Mouse (Mus musculus) stomach, postnatal 0 days (tissue): ENCODE results near the gene Negr1. TPM values are rescaled to one million over a fixed set of nuclear protein-coding genes. Genes with fewer than 3 reads are reported as not detected.

Experiments used
- ATAC-seq: fragments of 200-750 bp; cut with Nextera tagmentation; 2 replicates; pipeline ENCODE4 v1.8.0; 2017; ENCODE audit not compliant: low FRiP score, low TSS enrichment
- DNase-seq: peaks from one replicate; pipeline ENCODE4 v3.0.0-alpha.2; 2016; ENCODE audit warnings: low spot score
- H3K27ac ChIP-seq: fragments of 300-500 bp; sonication (generic); replicated peaks from 2 replicates; pipeline ENCODE4 v1.5.1; 2014; ENCODE audit warnings: mild to moderate bottlenecking, control low read depth
- H3K27me3 ChIP-seq: fragments of 300-500 bp; sonication (generic); 2 replicates; pipeline ENCODE4 v1.6.1; 2014; ENCODE audit warnings: low read length; ENCODE audit not compliant: control insufficient read depth, insufficient read depth
- H3K36me3 ChIP-seq: fragments of 300-500 bp; sonication (generic); 2 replicates; pipeline ENCODE4 v1.6.1; 2014; ENCODE audit warnings: low read length, mixed read lengths; ENCODE audit not compliant: control insufficient read depth, insufficient read depth
- H3K4me1 ChIP-seq: fragments of 300-500 bp; sonication (generic); replicated peaks from 2 replicates; pipeline ENCODE4 v1.6.1; 2014; ENCODE audit warnings: antibody characterized with exemption; ENCODE audit not compliant: control insufficient read depth, insufficient read depth
- H3K4me2 ChIP-seq: fragments of 300-500 bp; sonication (generic); replicated peaks from 2 replicates; pipeline ENCODE4 v1.6.1; 2014; ENCODE audit warnings: low read depth, mild to moderate bottlenecking, control low read depth, moderate library complexity
- H3K4me3 ChIP-seq: fragments of 300-500 bp; sonication (generic); 2 replicates; pipeline ENCODE4 v1.5.1; 2014; ENCODE audit warnings: low read depth, low read length, control low read depth
- H3K9ac ChIP-seq: fragments of 300-500 bp; sonication (generic); 2 replicates; pipeline ENCODE4 v1.6.1; 2014; ENCODE audit warnings: mild to moderate bottlenecking, low read length, control low read depth, mixed read lengths
- H3K9me3 ChIP-seq: fragments of 300-500 bp; sonication (generic); 2 replicates; pipeline ENCODE4 v1.6.1; 2016; ENCODE audit warnings: low read length; ENCODE audit not compliant: control insufficient read depth
- CTCF ChIP-seq: IDR thresholded peaks from 2 replicates; pipeline ENCODE4 v1.5.1; 2016; ENCODE audit warnings: antibody characterized with exemption, low read depth, mild to moderate bottlenecking, moderate library complexity
- EP300 ChIP-seq: optimal IDR thresholded peaks from 2 replicates; pipeline ENCODE3; 2016; ENCODE audit warnings: antibody characterized with exemption
- WGBS: fragments of 180-500 bp; shearing (Covaris S2); extraction: QIAGEN DNeasy Blood & Tissue Kit; methylation state at CpG from one replicate; pipeline ENCODE4 v1.1.7; 2014; 5-methylcytosine and 5-hydroxymethylcytosine counted together
- polyA plus RNA-seq: library from polyadenylated mRNA; unstranded; fragments of >200 nt; fragmentation: Nextera tagmentation; extraction: Ambion mirVana; gene quantifications from 2 replicates; pipeline ENCODE4 v1.2.1, GENCODE M21; 2015

Negr1 gene
- polyA plus RNA-seq, 1 experiment from 2014 or later, result 1.5 TPM

DNA sequence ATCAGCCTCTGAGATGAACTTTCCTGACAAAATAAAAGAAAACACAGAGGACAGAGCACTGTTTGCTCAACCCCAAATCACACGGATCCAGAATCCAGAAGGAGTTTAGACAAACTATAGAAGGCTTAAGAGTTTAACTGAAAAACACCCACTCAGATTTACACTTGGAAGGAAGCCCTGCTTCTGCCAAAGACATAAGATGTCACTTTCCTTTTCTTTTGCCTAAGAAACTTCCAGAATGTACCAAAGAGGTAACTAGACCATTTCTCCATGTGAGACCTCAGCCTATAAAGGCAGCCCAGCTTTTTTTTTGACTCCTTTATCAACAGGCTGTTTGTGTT is 518.3 kb downstream of the Negr1 start:
- DNase-seq (no peak), ATAC-seq (no peak)
- Histone ChIP-seq H3K4me1 (no peaks in the 10 kb centered on the region), H3K4me3 (no peak overlapping the region), H3K27ac (no peak overlapping the region), H3K36me3 (no peaks in the 10 kb centered on the region), H3K9me3 (no peaks in the 10 kb centered on the region), H3K9ac (no peak overlapping the region), H3K27me3 (no peaks in the 10 kb centered on the region), H3K4me2 (no peak overlapping the region)
- WGBS, result 22% methylated on average over 1 of the region's 1 CpGs
- TF ChIP-seq CTCF, result no peak

DNA sequence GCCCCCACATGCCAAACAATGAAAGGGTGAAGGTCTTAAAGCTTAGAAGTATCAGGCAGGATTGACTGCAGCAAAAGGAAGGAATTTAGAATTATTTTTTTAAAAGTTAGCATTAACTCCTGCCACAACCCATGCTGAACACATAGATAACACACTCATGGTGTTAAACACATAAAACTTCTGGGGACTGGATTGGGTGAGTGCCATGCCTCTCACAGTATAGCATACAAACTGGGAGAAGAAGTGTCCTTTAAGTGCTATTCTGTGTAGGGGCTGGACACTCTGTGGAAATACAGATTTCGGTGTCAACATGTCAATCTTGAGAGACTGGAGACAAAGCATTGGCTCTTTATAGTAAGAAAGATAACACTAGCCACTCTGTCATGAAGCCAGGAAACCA is 519.0 kb downstream of the Negr1 start:
- H3K27me3 ChIP-seq, result no peaks in the 10 kb centered on the region
- H3K4me1 ChIP-seq, result no peaks in the 10 kb centered on the region
- H3K9ac ChIP-seq, result no peak overlapping the region
- ATAC-seq (no peak), DNase-seq (no peak)
- no peak overlapping the region for H3K4me3 ChIP-seq
- H3K36me3 ChIP-seq, result no peaks in the 10 kb centered on the region
- H3K4me2 ChIP-seq, result no peak overlapping the region
- WGBS, result 85% methylated on average over 1 of the region's 1 CpGs
- TF ChIP-seq EP300 (no peak), CTCF (no peak)
- H3K27ac ChIP-seq, result no peak overlapping the region
- H3K9me3 ChIP-seq, result no peaks in the 10 kb centered on the region

DNA sequence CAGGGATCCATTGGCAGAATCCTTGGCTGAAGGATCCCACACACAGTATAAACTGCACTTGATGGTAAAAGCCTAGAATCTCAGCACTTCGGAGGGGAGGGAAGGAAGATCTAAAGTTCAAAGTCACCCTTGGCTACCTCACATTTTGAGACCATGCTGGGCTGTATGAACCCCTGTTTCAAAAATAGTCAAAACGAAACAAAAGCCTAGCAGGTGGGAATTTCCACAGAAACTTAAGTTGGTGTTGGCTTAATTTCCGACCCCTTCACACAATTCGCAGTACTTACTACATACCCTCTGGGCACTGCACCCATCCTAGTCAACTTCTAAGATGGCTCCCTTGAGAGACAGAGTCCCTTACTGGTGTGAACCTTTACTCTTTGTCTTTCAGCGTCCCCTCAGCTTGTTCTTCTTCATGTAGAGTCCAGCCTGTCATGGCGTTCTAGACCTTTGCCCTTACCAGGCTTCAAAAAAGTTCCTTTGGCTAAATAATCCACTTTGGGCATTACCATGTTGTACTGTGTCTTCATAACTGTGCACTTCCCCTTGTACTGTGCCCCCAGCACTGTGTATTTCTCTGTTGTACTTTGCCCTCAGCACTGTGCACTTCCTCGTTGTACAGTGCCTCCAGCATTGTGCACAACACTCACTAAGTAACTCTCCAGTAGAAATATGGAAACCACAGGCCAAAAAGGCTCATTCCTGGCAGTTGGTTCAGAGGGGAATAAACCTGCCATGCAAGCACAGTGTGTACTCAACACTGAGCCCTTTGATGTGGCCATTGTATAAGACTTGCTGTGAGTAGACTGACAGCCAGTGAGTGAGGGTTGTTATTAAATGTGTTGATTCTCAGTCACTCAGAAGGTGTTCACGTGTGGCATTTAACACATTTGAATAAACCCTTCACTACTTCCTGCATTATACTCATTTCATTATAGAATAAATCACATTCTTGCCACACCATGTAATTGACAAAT is 521.5 kb downstream of the Negr1 start:
- no peaks in the 10 kb centered on the region for H3K4me1 ChIP-seq
- ATAC-seq, result peak; percentile 89
- H3K27ac ChIP-seq, result no peak overlapping the region
- H3K4me2 ChIP-seq, result no peak overlapping the region
- no peaks in the 10 kb centered on the region for H3K36me3 ChIP-seq
- DNase-seq, result peak; percentile 21
- no peak for TF ChIP-seq EP300
- no peak for TF ChIP-seq CTCF
- H3K9me3 ChIP-seq, result no peaks in the 10 kb centered on the region
- H3K27me3 ChIP-seq, result no peaks in the 10 kb centered on the region
- H3K9ac ChIP-seq, result no peak overlapping the region
- no peak overlapping the region for H3K4me3 ChIP-seq
- 72% methylated on average over 8 of the region's 8 CpGs for WGBS

DNA sequence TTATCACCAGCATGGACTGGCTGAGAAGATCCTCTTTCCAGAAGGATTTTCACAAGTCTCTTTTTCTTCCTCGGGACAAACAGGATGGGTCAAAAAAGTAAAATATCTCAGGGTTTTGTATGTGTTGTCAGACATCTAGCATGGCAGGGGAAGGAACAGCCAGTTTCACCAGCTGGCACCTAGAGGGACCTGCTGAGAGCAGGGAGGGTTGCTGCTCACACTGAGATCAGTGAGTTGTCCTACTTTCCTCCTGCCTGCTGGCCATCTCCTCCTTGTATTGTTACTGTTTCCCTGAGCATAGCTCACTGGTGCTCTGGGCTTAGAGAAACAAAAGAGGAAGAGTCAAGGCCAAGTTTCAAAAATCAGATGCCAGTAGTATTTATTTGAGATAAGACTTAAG is 523.6 kb downstream of the Negr1 start:
- Histone ChIP-seq H3K36me3 (no peaks in the 10 kb centered on the region), H3K4me3 (no peak overlapping the region), H3K27ac (no peak overlapping the region), H3K9me3 (no peaks in the 10 kb centered on the region), H3K9ac (no peak overlapping the region), H3K4me1 (no peaks in the 10 kb centered on the region), H3K27me3 (no peaks in the 10 kb centered on the region), H3K4me2 (no peak overlapping the region)
- no peak for TF ChIP-seq CTCF
- TF ChIP-seq EP300, result no peak
- 77% methylated on average over 1 of the region's 1 CpGs for WGBS
- no peak for DNase-seq
- ATAC-seq, result no peak

DNA sequence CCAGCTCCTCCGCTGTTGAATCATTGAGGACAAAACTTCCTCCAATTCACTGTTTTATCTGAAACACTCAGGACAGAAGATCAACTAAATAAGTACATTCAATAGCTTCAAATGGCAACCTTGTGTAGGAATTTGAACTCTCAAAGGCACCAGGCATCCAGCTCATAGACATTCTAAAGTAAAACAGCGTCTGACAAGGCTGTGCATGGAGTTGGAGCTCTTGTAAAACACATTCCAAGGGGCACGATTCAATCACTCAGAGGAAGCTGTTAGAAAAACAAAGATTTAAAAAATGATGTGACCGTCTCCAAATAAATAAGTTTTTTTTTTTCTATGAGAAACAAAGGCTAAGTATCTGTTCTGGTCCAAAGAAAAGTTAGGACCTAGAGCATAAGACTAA is 528.5 kb downstream of the Negr1 start:
- Histone ChIP-seq H3K4me3 (no peak overlapping the region), H3K9ac (no peak overlapping the region), H3K9me3 (no peaks in the 10 kb centered on the region), H3K4me1 (no peaks in the 10 kb centered on the region), H3K36me3 (no peaks in the 10 kb centered on the region), H3K27ac (no peak overlapping the region), H3K4me2 (no peak overlapping the region), H3K27me3 (no peaks in the 10 kb centered on the region)
- TF ChIP-seq EP300, result no peak
- TF ChIP-seq CTCF, result no peak
- ATAC-seq (no peak), DNase-seq (no peak)
- 47% methylated on average over 4 of the region's 4 CpGs for WGBS

DNA sequence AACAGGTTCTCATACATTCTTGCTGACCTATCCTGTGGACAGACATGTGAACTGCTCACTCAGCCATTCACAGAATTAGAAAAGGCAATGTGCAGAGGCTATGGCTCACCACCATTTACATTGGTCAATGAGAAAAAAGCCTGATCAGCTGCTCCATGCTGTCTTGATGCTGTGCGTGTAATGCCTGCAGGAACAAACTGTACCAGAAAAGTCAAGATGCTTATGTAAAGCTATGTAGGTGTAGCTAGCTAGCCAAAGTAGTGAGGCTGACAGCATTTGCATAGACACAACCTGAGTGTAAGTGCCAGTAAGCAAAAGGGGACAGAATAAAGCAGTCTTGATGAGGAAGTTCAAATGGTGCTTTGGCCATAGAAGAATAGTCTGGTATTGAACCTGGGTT is 534.7 kb downstream of the Negr1 start:
- WGBS, result 100% methylated on average over 1 of the region's 1 CpGs
- DNase-seq (no peak), ATAC-seq (no peak)
- Histone ChIP-seq H3K4me2 (no peak overlapping the region), H3K9me3 (no peaks in the 10 kb centered on the region), H3K27ac (no peak overlapping the region), H3K4me3 (no peak overlapping the region), H3K27me3 (no peaks in the 10 kb centered on the region), H3K4me1 (no peaks in the 10 kb centered on the region), H3K36me3 (no peaks in the 10 kb centered on the region), H3K9ac (no peak overlapping the region)
- TF ChIP-seq EP300, result no peak
- TF ChIP-seq CTCF, result no peak
